Mouse (Mus musculus): ENCODE data around the gene Upf3a. TPM values are rescaled to one million over a fixed set of nuclear protein-coding genes. Genes with fewer than 3 reads are reported as not detected.
A peak's percentile ranks its signal among the peaks of the same experiment; 100 is the strongest.
"Not testable (repeated sequence)": the region's sequence is repeated elsewhere in the genome, so short reads cannot be mapped to it uniquely, and the experiment has no call there.

The Upf3a gene
- total RNA-seq (2021) = 10 to 100 TPM in 1 of 2 experiments, 1 to 10 TPM in 1; 8.6 to 10.4 TPM

GRCm38 (mm10) chr8:13785250-13785763, at the start of gene Upf3a:
Gene Upf3a, plus strand, starts transcription at chr8:13785615.
- peak; percentile 82 for DNase-seq (ENCODE audit: low spot score)
- intact Hi-C loops (cut with DNase I) = loop anchor here (5.0 kb wide), 1 partner anchor 102 kb away; no protein-coding TSS in a partner anchor

- DNase-seq (ENCODE audit: low spot score) = peak; percentile 36
- intact Hi-C loops (cut with DNase I) = no loop called here
Measured at GRCm38 (mm10) chr8:13740323-13740770, 45.1 kb upstream of the Upf3a start.

- intact Hi-C loops (cut with DNase I) = no loop called here
- no peak for DNase-seq (ENCODE audit: low spot score)
Measured at GRCm38 (mm10) chr8:13740817-13741613, 44.4 kb upstream of the Upf3a start.

- intact Hi-C loops (cut with DNase I); DNase-seq (ENCODE audit: low spot score): not testable (repeated sequence)
Measured at GRCm38 (mm10) chr8:13746212-13746611, 39.2 kb upstream of the Upf3a start.

DNA sequence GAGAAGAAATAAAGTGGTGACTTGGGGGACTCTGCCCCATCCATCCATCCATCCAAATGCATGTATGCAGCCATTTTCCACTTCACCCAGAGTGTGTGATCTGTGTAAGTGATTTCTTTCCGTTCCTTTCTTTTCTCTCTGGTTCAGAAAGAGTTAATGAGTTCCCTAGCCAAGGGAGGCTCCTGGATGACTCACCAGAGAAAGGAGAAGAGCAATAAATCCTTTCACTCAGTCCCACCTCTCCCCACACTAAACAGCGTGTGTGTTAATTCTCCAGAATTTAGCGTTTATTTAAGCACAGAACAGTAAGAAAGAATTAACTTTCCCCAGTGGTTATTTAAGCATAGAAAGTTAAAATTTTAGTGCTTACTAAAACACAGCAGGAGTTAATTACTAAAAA, 37.8 kb upstream of the Upf3a start:
- no peak for DNase-seq (ENCODE audit: low spot score)
- intact Hi-C loops (cut with DNase I) = no loop called here

DNA sequence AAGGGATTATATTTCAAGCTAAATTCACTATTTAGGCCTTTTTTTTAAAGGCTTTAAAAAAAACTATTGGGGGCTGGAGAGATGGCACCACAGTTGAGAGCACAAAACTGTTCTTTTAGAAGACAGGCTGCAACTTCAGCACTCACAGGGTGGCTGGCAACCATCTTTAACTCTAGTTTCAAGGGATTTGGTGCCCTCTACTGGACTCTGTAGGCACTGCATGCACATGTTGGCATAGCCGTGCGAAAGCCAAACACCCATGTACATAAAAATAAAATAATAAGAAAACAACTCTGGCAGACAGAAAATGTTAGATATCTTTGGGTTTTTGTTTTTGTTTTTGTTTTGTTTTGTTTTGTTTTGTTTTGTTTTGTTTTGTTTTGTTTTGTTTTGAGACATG, 31.7 kb upstream of the Upf3a start:
- peak; percentile 29 for DNase-seq (ENCODE audit: low spot score)
- intact Hi-C loops (cut with DNase I) = loop anchor here (1.0 to 5.0 kb wide), 3 partner anchors 202 to 341 kb away; no protein-coding TSS in a partner anchor

GRCm38 (mm10) chr8:13756480-13756879, 28.9 kb upstream of the Upf3a start:
- intact Hi-C loops (cut with DNase I) = loop anchor here (2.0 kb wide), 1 partner anchor 30 kb away; no protein-coding TSS in a partner anchor
- DNase-seq (ENCODE audit: low spot score) = no peak

DNA sequence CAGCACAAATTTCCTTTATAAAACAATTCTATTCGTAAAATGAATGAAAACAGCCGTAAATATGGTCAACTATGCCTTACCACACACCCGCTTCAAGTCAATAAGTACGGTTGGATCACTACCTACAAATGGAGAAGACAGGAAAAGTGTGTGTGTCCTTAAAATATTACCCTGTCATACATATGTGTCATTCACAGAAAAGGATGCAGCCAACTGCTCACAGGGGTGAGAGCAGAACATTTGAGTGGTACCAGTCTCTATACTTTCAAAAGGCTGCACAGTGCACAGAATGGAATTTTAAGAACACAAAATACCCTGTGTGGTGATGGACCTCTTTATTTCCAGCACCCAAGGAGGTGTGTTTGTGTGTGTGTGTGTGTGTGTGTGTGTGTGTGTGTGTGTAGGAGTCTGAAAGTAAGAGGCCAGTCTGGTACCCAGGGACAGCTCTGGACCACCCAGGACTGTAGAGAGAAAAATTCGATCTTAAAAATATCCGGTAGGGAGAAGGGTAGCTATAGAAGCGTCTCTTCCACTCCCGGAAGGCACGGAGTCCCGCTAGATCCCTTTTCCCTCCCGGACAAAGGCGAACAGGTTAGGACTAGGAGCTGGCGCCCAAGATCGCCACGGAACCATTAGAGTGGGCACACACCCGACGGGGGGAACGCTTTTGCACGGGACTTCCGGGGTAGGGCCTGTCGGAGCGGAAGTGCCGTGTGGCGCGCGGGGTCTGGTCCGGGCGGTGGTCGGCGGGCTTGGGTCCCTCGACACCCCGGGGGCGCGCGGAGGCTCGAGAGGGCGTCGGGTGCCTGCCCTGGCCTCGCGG, 28.2 kb upstream of the Upf3a start, which contains the start of gene Cdc16:
Gene Cdc16, plus strand, starts transcription at position 695 of the 823 bp plus-strand sequence.
- intact Hi-C loops (cut with DNase I) = loop anchor here (2.0 kb wide), 1 partner anchor 30 kb away; no protein-coding TSS in a partner anchor
- peak; percentile 75 for DNase-seq (ENCODE audit: low spot score)

- intact Hi-C loops (cut with DNase I) = loop anchor here (2.0 kb wide), 1 partner anchor 29 kb away; no protein-coding TSS in a partner anchor
- DNase-seq (ENCODE audit: low spot score) = no peak
Measured at GRCm38 (mm10) chr8:13757805-13758727, 27.3 kb upstream of the Upf3a start.

DNA sequence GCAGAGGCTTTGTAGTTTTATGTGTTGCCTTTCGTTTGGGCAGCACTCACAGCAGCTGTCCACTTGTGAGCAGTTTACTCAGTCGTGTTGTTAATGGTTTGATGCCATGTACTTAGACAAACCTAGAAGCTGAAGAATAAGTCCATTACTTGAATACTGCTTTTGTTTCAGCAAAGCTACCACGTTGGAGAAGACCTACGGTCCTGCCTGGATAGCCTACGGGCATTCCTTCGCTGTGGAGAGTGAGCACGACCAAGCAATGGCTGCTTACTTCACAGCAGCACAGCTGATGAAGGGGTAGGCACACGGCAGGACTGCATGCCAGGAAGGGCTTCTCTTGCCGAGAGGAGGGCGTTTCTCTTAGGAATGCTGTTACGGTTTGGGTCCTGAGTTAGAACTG, 16.2 kb upstream of the Upf3a start:
- intact Hi-C loops (cut with DNase I) = no loop called here
- no peak for DNase-seq (ENCODE audit: low spot score)

DNA sequence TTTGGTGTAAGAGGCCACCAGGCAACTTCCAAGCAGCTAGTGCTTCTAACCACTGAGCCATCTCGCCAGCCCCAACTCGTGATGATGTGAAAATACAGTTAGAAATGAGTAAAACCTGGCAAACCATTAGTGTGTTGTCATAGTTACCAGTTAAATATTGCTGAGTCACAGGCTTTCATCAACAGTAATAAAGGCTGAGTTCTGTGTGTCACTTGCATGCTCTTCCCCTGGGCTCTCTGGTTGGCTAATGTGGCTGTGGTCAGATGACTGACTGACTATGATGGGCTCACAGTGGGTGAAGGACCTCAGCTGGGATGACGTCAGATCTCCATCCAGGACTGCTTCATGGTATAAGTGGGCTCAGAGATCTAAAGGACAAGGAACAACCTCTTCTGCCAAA, 4.9 kb upstream of the Upf3a start:
- intact Hi-C loops (cut with DNase I) = no loop called here
- DNase-seq (ENCODE audit: low spot score) = no peak

DNA sequence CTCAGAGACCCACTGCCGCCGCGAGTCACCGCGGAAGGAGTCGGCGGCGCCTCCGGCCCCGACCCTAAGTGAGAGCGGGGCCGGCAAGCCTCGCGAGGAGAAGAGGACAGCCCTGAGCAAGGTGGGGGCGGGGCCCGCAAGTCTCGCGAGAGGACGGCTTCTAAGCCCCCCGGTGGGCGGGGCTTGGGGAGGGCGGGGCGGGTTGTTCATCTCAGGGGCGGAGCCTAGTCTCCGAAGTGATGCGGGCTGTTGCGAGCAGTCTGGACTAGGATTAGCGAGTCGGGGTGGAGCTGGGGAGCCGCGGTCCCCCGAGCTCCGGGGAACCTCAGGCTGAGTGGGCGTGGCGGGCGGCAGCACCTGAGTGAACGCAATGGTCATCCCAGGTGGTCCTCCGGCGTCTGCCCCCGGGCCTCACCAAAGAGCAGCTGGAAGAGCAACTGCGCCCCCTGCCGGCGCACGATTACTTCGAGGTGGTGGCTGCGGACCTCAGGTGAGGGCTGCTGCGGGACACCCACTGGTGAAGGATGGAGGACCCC, 417 bp downstream of the Upf3a start:
- intact Hi-C loops (cut with DNase I) = loop anchor here (2.0 to 5.0 kb wide), 2 partner anchors 29 to 101 kb away; partner anchors contain the start of gene Cdc16
- peak; percentile 89 for DNase-seq (ENCODE audit: low spot score)

GRCm38 (mm10) chr8:13789606-13790005, 4.2 kb downstream of the Upf3a start:
- DNase-seq (ENCODE audit: low spot score) = no peak
- intact Hi-C loops (cut with DNase I) = loop anchor here (5.0 kb wide), 1 partner anchor 98 kb away; no protein-coding TSS in a partner anchor

GRCm38 (mm10) chr8:13793097-13793745, 7.8 kb downstream of the Upf3a start:
- DNase-seq (ENCODE audit: low spot score) = no peak
- intact Hi-C loops (cut with DNase I) = no loop called here

DNA sequence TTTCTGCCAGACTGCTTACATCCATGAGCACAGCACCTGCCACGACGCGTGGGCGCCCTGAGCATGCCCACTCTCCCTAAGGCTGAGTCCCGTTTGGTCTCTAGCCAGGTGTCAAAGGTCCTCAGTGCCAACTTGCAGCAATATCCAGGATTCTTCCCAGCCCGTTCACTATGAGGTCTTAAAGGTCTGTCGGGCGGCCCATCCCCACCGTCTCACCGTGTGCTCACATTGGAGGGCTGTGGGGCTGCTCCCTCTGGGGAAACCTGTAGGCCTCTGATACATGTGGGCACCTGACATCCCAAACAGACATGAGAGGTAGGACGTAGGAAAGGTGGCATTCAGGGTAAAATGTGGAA, 8.3 kb downstream of the Upf3a start:
- intact Hi-C loops (cut with DNase I) = no loop called here
- DNase-seq (ENCODE audit: low spot score) = no peak

DNA sequence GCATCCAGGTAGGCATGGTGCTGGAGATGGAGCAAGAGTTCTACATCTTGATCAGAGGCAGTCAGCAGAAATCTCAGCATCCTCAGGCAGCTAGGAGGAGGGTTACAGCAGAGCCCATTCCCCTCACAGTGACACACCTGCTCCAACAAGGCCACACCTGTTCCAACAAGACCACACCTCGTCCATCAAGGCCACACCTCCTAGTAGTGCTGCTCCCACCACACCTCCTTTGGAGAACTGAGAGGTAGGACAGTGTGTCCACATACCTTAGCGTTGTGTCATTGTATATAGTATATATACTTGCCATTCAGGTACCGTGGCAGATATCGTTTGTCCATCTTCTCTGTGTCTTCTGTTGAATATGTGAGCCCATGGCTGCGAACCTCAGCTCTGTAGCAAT, 12.3 kb downstream of the Upf3a start:
- no peak for DNase-seq (ENCODE audit: low spot score)
- intact Hi-C loops (cut with DNase I) = no loop called here

GRCm38 (mm10) chr8:13799566-13799965, 14.2 kb downstream of the Upf3a start:
- intact Hi-C loops (cut with DNase I) = no loop called here
- DNase-seq (ENCODE audit: low spot score) = no peak

DNA sequence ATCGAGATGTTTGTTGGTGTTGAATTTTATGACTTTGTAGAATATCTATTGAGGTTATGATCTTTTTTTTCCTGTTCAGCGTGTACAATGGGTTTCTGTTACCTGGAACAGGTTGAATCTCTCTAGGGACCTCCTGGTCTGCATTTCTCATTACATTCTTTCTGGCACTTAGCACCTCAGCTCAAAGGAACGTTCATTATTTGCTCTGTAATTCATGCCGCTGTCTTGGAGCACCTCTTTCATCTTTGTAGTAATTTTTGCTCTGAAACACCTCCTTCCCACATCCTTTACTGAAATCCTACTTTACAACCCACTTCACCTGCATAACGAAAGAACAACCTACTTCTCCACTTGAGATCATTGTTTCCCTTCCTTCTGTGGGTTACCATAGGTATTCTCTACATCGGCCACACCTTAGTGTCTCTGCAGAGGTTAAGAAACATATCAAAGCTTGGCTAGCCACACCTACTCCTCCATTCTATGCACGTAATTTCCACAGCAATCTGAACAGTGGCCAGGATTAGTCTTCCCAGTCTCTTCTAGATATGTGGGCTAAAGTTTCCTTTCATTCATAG, 43.3 kb downstream of the Upf3a start:
- intact Hi-C loops (cut with DNase I) = no loop called here
- no peak for DNase-seq (ENCODE audit: low spot score)
